Mouse (Mus musculus) liver, embryonic 15.5 days (tissue): ENCODE measurements around the gene Itpkb. TPM values are rescaled to one million over a fixed set of nuclear protein-coding genes. Genes with fewer than 3 reads are reported as not detected.

Source experiments
- ATAC-seq: fragments of 200-750 bp; cut with Nextera tagmentation; 2 replicates; pipeline ENCODE4 v1.8.0; 2017; ENCODE audit warnings: moderate number of reproducible peaks, mild to moderate bottlenecking, moderate library complexity; ENCODE audit not compliant: insufficient read depth
- H3K27ac ChIP-seq: fragments of 300-500 bp; sonication (generic); replicated peaks from 2 replicates; pipeline ENCODE4 v1.5.1; 2015; ENCODE audit warnings: mild to moderate bottlenecking, inconsistent platforms
- H3K27me3 ChIP-seq: fragments of 300-500 bp; sonication (generic); 2 replicates; pipeline ENCODE4 v1.6.1; 2015; ENCODE audit warnings: mild to moderate bottlenecking, inconsistent platforms
- H3K36me3 ChIP-seq: fragments of 300-500 bp; sonication (generic); replicated peaks from 2 replicates; pipeline ENCODE4 v1.6.1; 2015; ENCODE audit warnings: moderate library complexity, mild to moderate bottlenecking, inconsistent platforms
- H3K4me1 ChIP-seq: fragments of 300-500 bp; sonication (generic); replicated peaks from 2 replicates; pipeline ENCODE4 v1.6.1; 2015; ENCODE audit warnings: inconsistent platforms
- H3K4me2 ChIP-seq: fragments of 300-500 bp; sonication (generic); 2 replicates; pipeline ENCODE4 v1.6.1; 2015; ENCODE audit warnings: moderate library complexity, mild to moderate bottlenecking, inconsistent platforms
- H3K4me3 ChIP-seq: fragments of 300-500 bp; sonication (generic); replicated peaks from 2 replicates; pipeline ENCODE4 v1.5.1; 2015; ENCODE audit warnings: mild to moderate bottlenecking, inconsistent platforms
- H3K9ac ChIP-seq: fragments of 300-500 bp; sonication (generic); 2 replicates; pipeline ENCODE4 v1.6.1; 2015; ENCODE audit warnings: moderate library complexity, mild to moderate bottlenecking, inconsistent platforms
- H3K9me3 ChIP-seq: fragments of 300-500 bp; sonication (generic); replicated peaks from 2 replicates; pipeline ENCODE4 v1.6.1; 2016; ENCODE audit warnings: inconsistent platforms
- WGBS: fragments of 180-500 bp; shearing (Covaris S2); methylation state at CpG from one replicate; pipeline ENCODE4 v1.1.7; 2015; ENCODE audit warnings: mixed read lengths; ENCODE audit not compliant: insufficient replicate concordance; 5-methylcytosine and 5-hydroxymethylcytosine counted together
- polyA plus RNA-seq: library from polyadenylated mRNA; unstranded; fragments of >200 nt; fragmentation: Nextera tagmentation; extraction: Ambion mirVana; gene quantifications from 2 replicates; pipeline ENCODE4 v1.2.1, GENCODE M21; 2015

Gene Itpkb
- polyA plus RNA-seq, 1 experiment from 2014 or later: 1.3 TPM

GRCm38 (mm10) chr1:180345098-180345497 is 14.8 kb downstream of the Itpkb start:
- no peak overlapping the region for H3K27ac ChIP-seq
- H3K4me1 ChIP-seq: peaks cover 10% of the 10 kb centered on the region; the same call in 1 of the 2 replicates
- no peaks in the 10 kb centered on the region for H3K36me3 ChIP-seq
- WGBS: 60% methylated on average over 5 of the region's 5 CpGs
- no peaks in the 10 kb centered on the region for H3K27me3 ChIP-seq
- H3K4me2 ChIP-seq: no peak overlapping the region
- H3K9me3 ChIP-seq: no peaks in the 10 kb centered on the region
- H3K9ac ChIP-seq: no peak overlapping the region
- H3K4me3 ChIP-seq: no peak overlapping the region
- ATAC-seq: no peak

- Histone ChIP-seq H3K36me3 (no peaks in the 10 kb centered on the region), H3K4me2 (no peak overlapping the region), H3K9ac (no peak overlapping the region), H3K27ac (no peak overlapping the region), H3K4me3 (no peak overlapping the region), H3K4me1 (peaks cover 10% of the 10 kb centered on the region; the same call in 1 of the 2 replicates), H3K9me3 (no peaks in the 10 kb centered on the region), H3K27me3 (no peaks in the 10 kb centered on the region)
- no peak for ATAC-seq
- WGBS: 59% methylated on average over 4 of the region's 4 CpGs
These were observed 16.8 kb downstream of the Itpkb start for GRCm38 (mm10) chr1:180347059-180347458.

- Histone ChIP-seq H3K27ac (no peak overlapping the region), H3K36me3 (no peaks in the 10 kb centered on the region), H3K9me3 (no peaks in the 10 kb centered on the region), H3K4me1 (peaks cover 12% of the 10 kb centered on the region; the same call in 1 of the 2 replicates), H3K9ac (no peak overlapping the region), H3K4me2 (no peak overlapping the region), H3K27me3 (no peaks in the 10 kb centered on the region), H3K4me3 (no peak overlapping the region)
- WGBS: 74% methylated on average over 6 of the region's 6 CpGs
- no peak for ATAC-seq
These were observed 17.6 kb downstream of the Itpkb start for GRCm38 (mm10) chr1:180347907-180348306.

GRCm38 (mm10) chr1:180349090-180349489 is 18.8 kb downstream of the Itpkb start:
- H3K9me3 ChIP-seq: no peaks in the 10 kb centered on the region
- no peak overlapping the region for H3K27ac ChIP-seq
- H3K27me3 ChIP-seq: no peaks in the 10 kb centered on the region
- ATAC-seq: peak; percentile 42
- no peaks in the 10 kb centered on the region for H3K36me3 ChIP-seq
- H3K4me3 ChIP-seq: no peak overlapping the region
- no peak overlapping the region for H3K9ac ChIP-seq
- no peak overlapping the region for H3K4me2 ChIP-seq
- H3K4me1 ChIP-seq: peaks cover 14% of the 10 kb centered on the region; the same call in 1 of the 2 replicates

GRCm38 (mm10) chr1:180352258-180352657 is 22.0 kb downstream of the Itpkb start:
- Histone ChIP-seq H3K9ac (no peak overlapping the region), H3K27ac (no peak overlapping the region), H3K36me3 (no peaks in the 10 kb centered on the region), H3K4me2 (no peak overlapping the region), H3K4me1 (peaks cover 30% of the 10 kb centered on the region), H3K27me3 (no peaks in the 10 kb centered on the region), H3K9me3 (no peaks in the 10 kb centered on the region), H3K4me3 (no peak overlapping the region)
- WGBS: 36% methylated on average over 3 of the region's 3 CpGs
- ATAC-seq: no peak

GRCm38 (mm10) chr1:180354129-180354528 is 23.8 kb downstream of the Itpkb start:
- Histone ChIP-seq H3K9ac (no peak overlapping the region), H3K27ac (no peak overlapping the region), H3K9me3 (no peaks in the 10 kb centered on the region), H3K27me3 (no peaks in the 10 kb centered on the region), H3K4me2 (no peak overlapping the region), H3K4me3 (no peak overlapping the region), H3K36me3 (no peaks in the 10 kb centered on the region), H3K4me1 (peaks cover 35% of the 10 kb centered on the region)
- no peak for ATAC-seq
- WGBS: 53% methylated on average over 4 of the region's 4 CpGs

- no peaks in the 10 kb centered on the region for H3K9me3 ChIP-seq
- H3K27ac ChIP-seq: no peak overlapping the region
- WGBS: 77% methylated on average over 13 of the region's 13 CpGs
- H3K4me3 ChIP-seq: no peak overlapping the region
- ATAC-seq: no peak
- H3K36me3 ChIP-seq: no peaks in the 10 kb centered on the region
- H3K4me1 ChIP-seq: peaks cover 28% of the 10 kb centered on the region
- H3K27me3 ChIP-seq: no peaks in the 10 kb centered on the region
- no peak overlapping the region for H3K4me2 ChIP-seq
- H3K9ac ChIP-seq: no peak overlapping the region
These were observed 24.9 kb downstream of the Itpkb start for GRCm38 (mm10) chr1:180354976-180355730.

- Histone ChIP-seq H3K9me3 (no peaks in the 10 kb centered on the region), H3K36me3 (no peaks in the 10 kb centered on the region), H3K4me2 (no peak overlapping the region), H3K9ac (no peak overlapping the region), H3K27me3 (no peaks in the 10 kb centered on the region), H3K27ac (no peak overlapping the region), H3K4me1 (peaks cover 28% of the 10 kb centered on the region), H3K4me3 (no peak overlapping the region)
- 43% methylated on average over 4 of the region's 4 CpGs for WGBS
- ATAC-seq: no peak
These were observed 25.9 kb downstream of the Itpkb start for GRCm38 (mm10) chr1:180356176-180356575.

- H3K27me3 ChIP-seq: no peaks in the 10 kb centered on the region
- ATAC-seq: no peak
- no peak overlapping the region for H3K9ac ChIP-seq
- H3K4me2 ChIP-seq: no peak overlapping the region
- H3K27ac ChIP-seq: no peak overlapping the region
- H3K4me1 ChIP-seq: peaks cover 28% of the 10 kb centered on the region
- 34% methylated on average over 6 of the region's 6 CpGs for WGBS
- H3K9me3 ChIP-seq: no peaks in the 10 kb centered on the region
- H3K4me3 ChIP-seq: no peak overlapping the region
- no peaks in the 10 kb centered on the region for H3K36me3 ChIP-seq
These were observed 26.6 kb downstream of the Itpkb start for GRCm38 (mm10) chr1:180356857-180357256.

- Histone ChIP-seq H3K27me3 (no peaks in the 10 kb centered on the region), H3K4me2 (no peak overlapping the region), H3K9me3 (no peaks in the 10 kb centered on the region), H3K36me3 (no peaks in the 10 kb centered on the region), H3K4me3 (no peak overlapping the region), H3K4me1 (peaks cover 26% of the 10 kb centered on the region), H3K27ac (no peak overlapping the region), H3K9ac (no peak overlapping the region)
- 35% methylated on average over 7 of the region's 7 CpGs for WGBS
- no peak for ATAC-seq
These were observed 27.6 kb downstream of the Itpkb start for GRCm38 (mm10) chr1:180357893-180358331.

GRCm38 (mm10) chr1:180358466-180358865 is 28.2 kb downstream of the Itpkb start:
- Histone ChIP-seq H3K9ac (no peak overlapping the region), H3K27ac (no peak overlapping the region), H3K36me3 (no peaks in the 10 kb centered on the region), H3K4me1 (peaks cover 30% of the 10 kb centered on the region), H3K4me3 (no peak overlapping the region), H3K27me3 (0 out of 2 replicates have a peak, but pooled peaks cover 3% of the 10 kb centered on the region), H3K4me2 (no peak overlapping the region), H3K9me3 (no peaks in the 10 kb centered on the region)
- 76% methylated on average over 9 of the region's 9 CpGs for WGBS
- no peak for ATAC-seq

GRCm38 (mm10) chr1:180359311-180359710 is 29.0 kb downstream of the Itpkb start:
- Histone ChIP-seq H3K27me3 (0 out of 2 replicates have a peak, but pooled peaks cover 3% of the 10 kb centered on the region), H3K27ac (no peak overlapping the region), H3K9ac (no peak overlapping the region), H3K4me1 (peaks cover 37% of the 10 kb centered on the region), H3K4me3 (no peak overlapping the region), H3K36me3 (no peaks in the 10 kb centered on the region), H3K9me3 (no peaks in the 10 kb centered on the region), H3K4me2 (no peak overlapping the region)
- ATAC-seq: no peak
- WGBS: 53% methylated on average over 5 of the region's 5 CpGs
